Mouse (Mus musculus): ENCODE results near the gene Cxcr6.

DNA sequence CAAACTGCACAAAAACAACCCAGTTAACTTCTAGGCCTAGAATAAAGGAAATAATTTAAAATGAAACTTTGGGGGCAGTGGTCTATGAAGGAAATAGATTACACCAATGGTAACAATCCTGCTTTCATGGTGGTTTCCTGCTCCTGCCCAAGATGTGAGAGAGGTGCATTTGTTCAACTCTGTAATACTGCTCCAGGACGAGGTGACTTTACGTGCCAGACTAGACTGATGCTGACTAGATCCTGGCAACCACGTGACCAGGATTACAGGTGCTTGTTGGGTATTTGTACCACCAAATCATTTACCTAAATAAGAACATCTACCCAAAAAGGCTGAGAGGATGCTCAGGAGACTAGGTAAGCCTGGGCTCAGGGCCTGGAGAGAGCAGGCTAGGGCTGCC lies 5.6 kb downstream of the Cxcr6 start:
- TF ChIP-seq GATA1 (IDR thresholded peaks at IDR 0.05; ENCODE audit: borderline replicate concordance, low read length) = no peak
- TF ChIP-seq FLI1 (IDR thresholded peaks at IDR 0.05; ENCODE audit: low read length) = no peak
